Comparison of ENCODE assay signal across 18 mouse cellular contexts in genomic region chr19:41690064-41690463, GRCm38 (mm10). TPM values are rescaled to one million over a fixed set of nuclear protein-coding genes. Genes with fewer than 3 reads are reported as not detected.
A peak's percentile ranks its signal among the peaks of the same experiment; 100 is the strongest.
DNase-seq lines count a peak whose midpoint lies in the region; ATAC-seq and TF ChIP-seq lines count a peak whose summit lies in the region.
"Had no signal": no experiment of that assay in that cellular context is flagged by ENCODE, and none has a peak within 500 bp of the region (broad histone marks: within the 10 kb centered on the region; RNA-seq: fewer than 3 reads in every experiment).

No protein-coding gene starts in this region.

- TF ChIP-seq POLR2A in testis, adult 2 months (IDR thresholded peaks at IDR 0.05; ENCODE audit: control insufficient read depth, low read depth, low read length) = no peak

- no peak overlapping the region for H3K9ac ChIP-seq in forebrain, embryonic 11.5 days (ENCODE audit: low read length)
- no peak overlapping the region for H3K9ac ChIP-seq in midbrain, embryonic 13.5 days (replicated peaks)
- H3K9ac ChIP-seq: limb, embryonic 15.5 days had no signal

- no peak overlapping the region for H3K4me2 ChIP-seq in forebrain, embryonic 11.5 days (ENCODE audit: low read depth, low read length, severe bottlenecking)
- no peak overlapping the region for H3K4me2 ChIP-seq in midbrain, embryonic 13.5 days (replicated peaks)
- H3K4me2 ChIP-seq: limb, embryonic 15.5 days had no signal

- no peak for DNase-seq in forebrain, embryonic 10.5 days (ENCODE audit: extremely low spot score, low spot score)
- DNase-seq in forebrain, embryonic 11.5 days (ENCODE audit: low spot score) = no peak
- DNase-seq in testis, postnatal 10 days (ENCODE audit: low spot score) = no peak
- no peak for DNase-seq in lung, postnatal 4 days
- no peak for DNase-seq in left cerebral cortex, adult 8-10 months (ENCODE audit: low spot score in 2 of 2)
- DNase-seq in kidney, postnatal 4 days = no peak
- DNase-seq: cerebellum, postnatal 25 days; gastrocnemius, adult 2 months; heart, adult 2 months; heart, postnatal 10 days; kidney, postnatal 14 days; lung, adult 18-20 months; right cerebral cortex, postnatal 25 days had no signal

- peaks cover 49% of the 10 kb centered on the region for H3K27me3 ChIP-seq in forebrain, embryonic 10.5 days (ENCODE audit: poor library complexity, severe bottlenecking)
- no peaks in the 10 kb centered on the region; the same call in 1 of the 2 replicates for H3K27me3 ChIP-seq in forebrain, embryonic 11.5 days (ENCODE audit: control insufficient read depth, insufficient read depth, low read length)
- H3K27me3 ChIP-seq in testis, adult 2 months (ENCODE audit: control insufficient read depth, insufficient read depth, low read length) = no peaks in the 10 kb centered on the region
- peaks cover 4% of the 10 kb centered on the region for H3K27me3 ChIP-seq in midbrain, embryonic 13.5 days

- H3K36me3 ChIP-seq in forebrain, embryonic 10.5 days (replicated peaks) = no peaks in the 10 kb centered on the region
- no peaks in the 10 kb centered on the region for H3K36me3 ChIP-seq in forebrain, embryonic 11.5 days (ENCODE audit: control insufficient read depth, insufficient read depth, low read length)
- no peaks in the 10 kb centered on the region for H3K36me3 ChIP-seq in testis, adult 2 months (ENCODE audit: control insufficient read depth, insufficient read depth, low read length)
- no peaks in the 10 kb centered on the region for H3K36me3 ChIP-seq in midbrain, embryonic 13.5 days
- H3K36me3 ChIP-seq: limb, embryonic 15.5 days had no signal

- WGBS in forebrain, embryonic 10.5 days = 84% methylated on average over 10 of the region's 10 CpGs
- 73% methylated on average over 10 of the region's 10 CpGs for WGBS in forebrain, embryonic 11.5 days
- WGBS in midbrain, embryonic 13.5 days = 43% methylated on average over 10 of the region's 10 CpGs

- H3K4me3 ChIP-seq in forebrain, embryonic 10.5 days = no peak overlapping the region
- no peak overlapping the region for H3K4me3 ChIP-seq in forebrain, embryonic 11.5 days (ENCODE audit: low read depth, low read length)
- H3K4me3 ChIP-seq in testis, adult 2 months (ENCODE audit: control insufficient read depth, low read depth, low read length) = peak overlapping the region; percentile 22
- no peak overlapping the region for H3K4me3 ChIP-seq in midbrain, embryonic 13.5 days (replicated peaks)
- H3K4me3 ChIP-seq: gastrocnemius, adult 2 months; heart, adult 2 months; left cerebral cortex, adult 2 months; limb, embryonic 15.5 days had no signal

- no peak for TF ChIP-seq CTCF in testis, adult 2 months (IDR thresholded peaks at IDR 0.05; ENCODE audit: control insufficient read depth, insufficient read depth, insufficient replicate concordance, low read depth, low read length)

- peaks cover 62% of the 10 kb centered on the region for H3K4me1 ChIP-seq in forebrain, embryonic 10.5 days
- H3K4me1 ChIP-seq in forebrain, embryonic 11.5 days (replicated peaks; ENCODE audit: control insufficient read depth, insufficient read depth, low read length) = peaks cover 14% of the 10 kb centered on the region; the same call in 1 of the 2 replicates
- no peaks in the 10 kb centered on the region for H3K4me1 ChIP-seq in testis, adult 2 months (ENCODE audit: control insufficient read depth, insufficient read depth, low read length)
- peaks cover 82% of the 10 kb centered on the region for H3K4me1 ChIP-seq in midbrain, embryonic 13.5 days (replicated peaks)

- ATAC-seq in forebrain, embryonic 11.5 days (replicated peaks; ENCODE audit: low FRiP score) = no peak
- ATAC-seq in midbrain, embryonic 13.5 days = peak; percentile 19; the same call in 1 of the 2 replicates
- ATAC-seq: intestine, postnatal 0 days had no signal

- peak overlapping the region; percentile 12; the same call in 1 of the 2 replicates for H3K27ac ChIP-seq in forebrain, embryonic 10.5 days
- no peak overlapping the region for H3K27ac ChIP-seq in forebrain, embryonic 11.5 days (ENCODE audit: low read depth, low read length)
- H3K27ac ChIP-seq in testis, adult 2 months (ENCODE audit: control insufficient read depth, insufficient read depth, low read depth, low read length) = no peak overlapping the region
- peak overlapping the region; percentile 60 for H3K27ac ChIP-seq in midbrain, embryonic 13.5 days
- H3K27ac ChIP-seq: gastrocnemius, adult 2 months; heart, adult 2 months; left cerebral cortex, adult 2 months; limb, embryonic 15.5 days had no signal

- no peaks in the 10 kb centered on the region for H3K9me3 ChIP-seq in forebrain, embryonic 10.5 days
- no peaks in the 10 kb centered on the region for H3K9me3 ChIP-seq in forebrain, embryonic 11.5 days (ENCODE audit: control insufficient read depth, low read length)
- H3K9me3 ChIP-seq in midbrain, embryonic 13.5 days = no peaks in the 10 kb centered on the region
- H3K9me3 ChIP-seq: limb, embryonic 15.5 days had no signal

RNA-seq across cellular contexts. Expression of gene Slit1, which starts 53.4 kb away (rescaled TPM):
- polyA plus RNA-seq in forebrain, embryonic 10.5 days (2016; fragmentation: Nextera tagmentation; extraction: Ambion mirVana) = 0.73 and 1.4 TPM in 2 replicates
- polyA plus RNA-seq in forebrain, embryonic 11.5 days (2014; fragmentation: Nextera tagmentation; extraction: Ambion mirVana) = 4.6 and 5.6 TPM in 2 replicates
- 9.6 and 11.7 TPM in 2 replicates for polyA plus RNA-seq in testis, adult 2 months (2012; rRNA removed)
- 13.2 and 23.8 TPM in 2 replicates for polyA plus RNA-seq in midbrain, embryonic 13.5 days (2015; fragmentation: Nextera tagmentation; extraction: Ambion mirVana)
- 10 to 100 TPM; 43.6 to 51.7 (median 48.7) TPM for total RNA-seq in left cerebral cortex, adult 8-10 months (2022)

Comparison
In these comparisons a context has a peak if more than half of its experiments do, and no peak if none do; other contexts are left out.
1. H3K27ac ChIP-seq: peak in forebrain, embryonic 10.5 days (single experiment) and midbrain, embryonic 13.5 days (single experiment); none in forebrain, embryonic 11.5 days (single experiment) and testis, adult 2 months (single experiment).